Mouse (Mus musculus): ENCODE data around the gene Yeats2. TPM values are rescaled to one million over a fixed set of nuclear protein-coding genes. Genes with fewer than 3 reads are reported as not detected.

The Yeats2 gene
- polyA plus RNA-seq, 1 experiment = 6.4 TPM

- Histone ChIP-seq H3ac (ENCODE audit: control insufficient read depth, insufficient read length) (peak overlapping the region; percentile 52), H3K27me3 (ENCODE audit: control insufficient read depth, insufficient read depth, insufficient read length) (no peaks in the 10 kb centered on the region)
Observed at GRCm38 (mm10) chr16:20098375-20098727, 42.5 kb upstream of the Yeats2 start.

GRCm38 (mm10) chr16:20098866-20099629 is 41.8 kb upstream of the Yeats2 start:
- Histone ChIP-seq H3K27me3 (ENCODE audit: control insufficient read depth, insufficient read depth, insufficient read length) (no peaks in the 10 kb centered on the region), H3K79me2 (ENCODE audit: control insufficient read depth, insufficient read depth) (peaks cover 11% of the 10 kb centered on the region), H3K36me3 (ENCODE audit: control insufficient read depth, insufficient read depth) (peaks cover 7% of the 10 kb centered on the region), H3ac (ENCODE audit: control insufficient read depth, insufficient read length) (no peak overlapping the region), H3K4me2 (ENCODE audit: low read depth) (peak overlapping the region; percentile 68), H3K4me3 (peak overlapping the region; percentile 47)
- no peak for TF ChIP-seq POLR2A (IDR thresholded peaks at IDR 0.05; ENCODE audit: insufficient read length, low read depth)
- TF ChIP-seq POLR2AphosphoS2 (IDR thresholded peaks at IDR 0.05; ENCODE audit: insufficient read length, low read depth) = no peak
- no peak for TF ChIP-seq MAX (IDR thresholded peaks at IDR 0.05; ENCODE audit: low read depth)
- TF ChIP-seq TCF12 (IDR thresholded peaks at IDR 0.05; ENCODE audit: insufficient read depth, poor library complexity, severe bottlenecking) = no peak
- no peak for TF ChIP-seq MYOG (IDR thresholded peaks at IDR 0.05; ENCODE audit: control insufficient read depth in 1 of 3, insufficient read depth in 1 of 3, insufficient read length in 2 of 3, low read depth in 2 of 3)
- no peak for TF ChIP-seq SRF (IDR thresholded peaks at IDR 0.05; ENCODE audit: control insufficient read depth, insufficient read length, low read depth)
- TF ChIP-seq USF1 (IDR thresholded peaks at IDR 0.05; ENCODE audit: low read depth) = no peak
- no peak for TF ChIP-seq TCF3 (IDR thresholded peaks at IDR 0.05; ENCODE audit: insufficient read length, low read depth)
- TF ChIP-seq MYOD1 (IDR thresholded peaks at IDR 0.05; ENCODE audit: control insufficient read depth in 1 of 3, insufficient read length in 2 of 3, low read depth in 2 of 3) = no peak
- TF ChIP-seq REST (IDR thresholded peaks at IDR 0.05; ENCODE audit: insufficient read depth, insufficient read length) = no peak
- no peak for TF ChIP-seq CEBPB (IDR thresholded peaks at IDR 0.05; ENCODE audit: insufficient read depth, poor library complexity, severe bottlenecking)
- no peak for TF ChIP-seq E2F4 (IDR thresholded peaks at IDR 0.05; ENCODE audit: insufficient read depth)

More at GRCm38 (mm10) chr16:20098375-20098727, 42.5 kb upstream of the Yeats2 start:
- Histone ChIP-seq H3K4me2 (ENCODE audit: low read depth) (peak overlapping the region; percentile 68), H3K79me2 (ENCODE audit: control insufficient read depth, insufficient read depth) (peaks cover 6% of the 10 kb centered on the region), H3K4me3 (peak overlapping the region; percentile 47), H3K36me3 (ENCODE audit: control insufficient read depth, insufficient read depth) (peaks cover 5% of the 10 kb centered on the region)
- TF ChIP-seq CEBPB (IDR thresholded peaks at IDR 0.05; ENCODE audit: insufficient read depth, poor library complexity, severe bottlenecking) (no peak), POLR2A (IDR thresholded peaks at IDR 0.05; ENCODE audit: insufficient read length, low read depth) (peak; percentile 19)

GRCm38 (mm10) chr16:20106996-20107395 is 33.9 kb upstream of the Yeats2 start:
- Histone ChIP-seq H3K4me2 (ENCODE audit: low read depth) (no peak overlapping the region), H3ac (ENCODE audit: control insufficient read depth, insufficient read length) (no peak overlapping the region), H3K79me2 (ENCODE audit: control insufficient read depth, insufficient read depth) (peaks cover 5% of the 10 kb centered on the region), H3K36me3 (ENCODE audit: control insufficient read depth, insufficient read depth) (peaks cover 39% of the 10 kb centered on the region), H3K4me3 (no peak overlapping the region), H3K27me3 (ENCODE audit: control insufficient read depth, insufficient read depth, insufficient read length) (no peaks in the 10 kb centered on the region)
- TF ChIP-seq USF1 (IDR thresholded peaks at IDR 0.05; ENCODE audit: low read depth) = no peak
- no peak for TF ChIP-seq TCF12 (IDR thresholded peaks at IDR 0.05; ENCODE audit: insufficient read depth, poor library complexity, severe bottlenecking)
- no peak for TF ChIP-seq E2F4 (IDR thresholded peaks at IDR 0.05; ENCODE audit: insufficient read depth)
- no peak for TF ChIP-seq SRF (IDR thresholded peaks at IDR 0.05; ENCODE audit: control insufficient read depth, insufficient read length, low read depth)
- TF ChIP-seq MAX (IDR thresholded peaks at IDR 0.05; ENCODE audit: low read depth) = no peak
- no peak for TF ChIP-seq MYOD1 (IDR thresholded peaks at IDR 0.05; ENCODE audit: control insufficient read depth in 1 of 3, insufficient read length in 2 of 3, low read depth in 2 of 3)
- no peak for TF ChIP-seq CEBPB (IDR thresholded peaks at IDR 0.05; ENCODE audit: insufficient read depth, poor library complexity, severe bottlenecking)
- no peak for TF ChIP-seq TCF3 (IDR thresholded peaks at IDR 0.05; ENCODE audit: insufficient read length, low read depth)

GRCm38 (mm10) chr16:20108961-20109360 is 31.9 kb upstream of the Yeats2 start:
- H3ac ChIP-seq (ENCODE audit: control insufficient read depth, insufficient read length) = no peak overlapping the region

GRCm38 (mm10) chr16:20112649-20113048 is 28.2 kb upstream of the Yeats2 start:
- Histone ChIP-seq H3K4me2 (ENCODE audit: low read depth) (no peak overlapping the region), H3K4me3 (no peak overlapping the region), H3K27me3 (ENCODE audit: control insufficient read depth, insufficient read depth, insufficient read length) (no peaks in the 10 kb centered on the region), H3K36me3 (ENCODE audit: control insufficient read depth, insufficient read depth) (peaks cover 34% of the 10 kb centered on the region), H3K79me2 (ENCODE audit: control insufficient read depth, insufficient read depth) (peaks cover 4% of the 10 kb centered on the region), H3ac (ENCODE audit: control insufficient read depth, insufficient read length) (no peak overlapping the region)
- no peak for TF ChIP-seq MYOD1 (IDR thresholded peaks at IDR 0.05; ENCODE audit: control insufficient read depth in 1 of 3, insufficient read length in 2 of 3, low read depth in 2 of 3)
- no peak for TF ChIP-seq TCF12 (IDR thresholded peaks at IDR 0.05; ENCODE audit: insufficient read depth, poor library complexity, severe bottlenecking)
- TF ChIP-seq USF1 (IDR thresholded peaks at IDR 0.05; ENCODE audit: low read depth) = no peak
- TF ChIP-seq MYOG (IDR thresholded peaks at IDR 0.05; ENCODE audit: control insufficient read depth in 1 of 3, insufficient read depth in 1 of 3, insufficient read length in 2 of 3, low read depth in 2 of 3) = no peak
- TF ChIP-seq SRF (IDR thresholded peaks at IDR 0.05; ENCODE audit: control insufficient read depth, insufficient read length, low read depth) = no peak
- TF ChIP-seq REST (IDR thresholded peaks at IDR 0.05; ENCODE audit: insufficient read depth, insufficient read length) = no peak
- no peak for TF ChIP-seq POLR2AphosphoS2 (IDR thresholded peaks at IDR 0.05; ENCODE audit: insufficient read length, low read depth)
- no peak for TF ChIP-seq POLR2A (IDR thresholded peaks at IDR 0.05; ENCODE audit: insufficient read length, low read depth)
- TF ChIP-seq CEBPB (IDR thresholded peaks at IDR 0.05; ENCODE audit: insufficient read depth, poor library complexity, severe bottlenecking) = no peak
- TF ChIP-seq E2F4 (IDR thresholded peaks at IDR 0.05; ENCODE audit: insufficient read depth) = no peak
- no peak for TF ChIP-seq MAX (IDR thresholded peaks at IDR 0.05; ENCODE audit: low read depth)
- no peak for TF ChIP-seq TCF3 (IDR thresholded peaks at IDR 0.05; ENCODE audit: insufficient read length, low read depth)

More at GRCm38 (mm10) chr16:20108961-20109360, 31.9 kb upstream of the Yeats2 start:
- Histone ChIP-seq H3K79me2 (ENCODE audit: control insufficient read depth, insufficient read depth) (peaks cover 4% of the 10 kb centered on the region), H3K36me3 (ENCODE audit: control insufficient read depth, insufficient read depth) (peaks cover 40% of the 10 kb centered on the region), H3K27me3 (ENCODE audit: control insufficient read depth, insufficient read depth, insufficient read length) (no peaks in the 10 kb centered on the region), H3K4me2 (ENCODE audit: low read depth) (no peak overlapping the region), H3K4me3 (no peak overlapping the region)
- TF ChIP-seq TCF12 (IDR thresholded peaks at IDR 0.05; ENCODE audit: insufficient read depth, poor library complexity, severe bottlenecking) (no peak), MYOD1 (IDR thresholded peaks at IDR 0.05; ENCODE audit: control insufficient read depth in 1 of 3, insufficient read length in 2 of 3, low read depth in 2 of 3) (no peak), MYOG (IDR thresholded peaks at IDR 0.05; ENCODE audit: control insufficient read depth in 1 of 3, insufficient read depth in 1 of 3, insufficient read length in 2 of 3, low read depth in 2 of 3) (no peak), SRF (IDR thresholded peaks at IDR 0.05; ENCODE audit: control insufficient read depth, insufficient read length, low read depth) (no peak), POLR2AphosphoS2 (IDR thresholded peaks at IDR 0.05; ENCODE audit: insufficient read length, low read depth) (no peak), TCF3 (IDR thresholded peaks at IDR 0.05; ENCODE audit: insufficient read length, low read depth) (no peak), MAX (IDR thresholded peaks at IDR 0.05; ENCODE audit: low read depth) (no peak), CEBPB (IDR thresholded peaks at IDR 0.05; ENCODE audit: insufficient read depth, poor library complexity, severe bottlenecking) (no peak), POLR2A (IDR thresholded peaks at IDR 0.05; ENCODE audit: insufficient read length, low read depth) (no peak)
